Mouse (Mus musculus) heart, embryonic 15.5 days (tissue): ENCODE results near the gene Ppp1r3a. TPM values are rescaled to one million over a fixed set of nuclear protein-coding genes. Genes with fewer than 3 reads are reported as not detected.

ENCODE experiments used
- ATAC-seq: fragments of 200-750 bp; cut with Nextera tagmentation; replicated peaks from 2 replicates; pipeline ENCODE4 v1.8.0; 2017; ENCODE audit warnings: low read depth, moderate TSS enrichment; ENCODE audit not compliant: insufficient number of reproducible peaks, insufficient read depth, low FRiP score
- H3K27ac ChIP-seq: fragments of 300-500 bp; sonication (generic); 2 replicates; pipeline ENCODE4 v1.5.1; 2015; ENCODE audit warnings: mild to moderate bottlenecking, inconsistent platforms
- H3K27me3 ChIP-seq: fragments of 300-500 bp; sonication (generic); 2 replicates; pipeline ENCODE4 v1.6.1; 2015; ENCODE audit warnings: inconsistent platforms
- H3K36me3 ChIP-seq: fragments of 300-500 bp; sonication (generic); 2 replicates; pipeline ENCODE4 v1.6.1; 2015; ENCODE audit warnings: mild to moderate bottlenecking, inconsistent platforms
- H3K4me1 ChIP-seq: fragments of 300-500 bp; sonication (generic); replicated peaks from 2 replicates; pipeline ENCODE4 v1.6.1; 2015; ENCODE audit warnings: inconsistent platforms
- H3K4me2 ChIP-seq: fragments of 300-500 bp; sonication (generic); 2 replicates; pipeline ENCODE4 v1.6.1; 2015; ENCODE audit warnings: inconsistent platforms, mild to moderate bottlenecking, moderate library complexity
- H3K4me3 ChIP-seq: fragments of 300-500 bp; sonication (generic); 2 replicates; pipeline ENCODE4 v1.5.1; 2015; ENCODE audit warnings: mild to moderate bottlenecking, inconsistent platforms
- H3K9ac ChIP-seq: fragments of 300-500 bp; sonication (generic); 2 replicates; pipeline ENCODE4 v1.6.1; 2015; ENCODE audit warnings: mild to moderate bottlenecking, inconsistent platforms
- H3K9me3 ChIP-seq: fragments of 300-500 bp; sonication (generic); replicated peaks from 2 replicates; pipeline ENCODE4 v1.6.1; 2016; ENCODE audit warnings: inconsistent platforms
- WGBS: fragments of 180-500 bp; shearing (Covaris S2); methylation state at CpG from one replicate; pipeline ENCODE4 v1.1.7; 2015; ENCODE audit warnings: mixed read lengths; 5-methylcytosine and 5-hydroxymethylcytosine counted together
- polyA plus RNA-seq: library from polyadenylated mRNA; unstranded; fragments of >200 nt; fragmentation: Nextera tagmentation; extraction: Ambion mirVana; gene quantifications from 2 replicates; pipeline ENCODE4 v1.2.1, GENCODE M21; 2015

Gene Ppp1r3a
- 3.5 and 4.8 TPM in 2 replicates for polyA plus RNA-seq

- H3K9me3 ChIP-seq: no peaks in the 10 kb centered on the region
- 0 out of 2 replicates have a peak, but pooled peaks cover 2% of the 10 kb centered on the region for H3K4me1 ChIP-seq
- H3K27me3 ChIP-seq: no peaks in the 10 kb centered on the region
- no peaks in the 10 kb centered on the region for H3K36me3 ChIP-seq
- peak within 1 kb of the TSS; percentile 3 for H3K9ac ChIP-seq
- H3K27ac ChIP-seq: peak within 1 kb of the TSS; percentile 81
- peak within 1 kb of the TSS; percentile 48 for H3K4me2 ChIP-seq
- ATAC-seq: peak; percentile 58; the same call in 1 of the 2 replicates
- H3K4me3 ChIP-seq: peak within 1 kb of the TSS; percentile 41
- WGBS: 37% methylated on average over 7 of the region's 7 CpGs
Measured at GRCm38 (mm10) chr6:14754901-14755591, at the start of gene Ppp1r3a. Ppp1r3a (minus strand) TSS chr6:14755274.

GRCm38 (mm10) chr6:14787157-14787938, 32.3 kb upstream of the Ppp1r3a start:
- 87% methylated on average over 1 of the region's 1 CpGs for WGBS
- Histone ChIP-seq H3K4me2 (no peak overlapping the region), H3K36me3 (no peaks in the 10 kb centered on the region), H3K4me3 (no peak overlapping the region), H3K4me1 (no peaks in the 10 kb centered on the region), H3K27ac (no peak overlapping the region), H3K27me3 (no peaks in the 10 kb centered on the region), H3K9ac (no peak overlapping the region), H3K9me3 (no peaks in the 10 kb centered on the region)
- no peak for ATAC-seq

- WGBS: 83% methylated on average over 4 of the region's 4 CpGs
- H3K36me3 ChIP-seq: no peaks in the 10 kb centered on the region
- H3K4me1 ChIP-seq: no peaks in the 10 kb centered on the region
- H3K27ac ChIP-seq: no peak overlapping the region
- no peak overlapping the region for H3K9ac ChIP-seq
- no peak overlapping the region for H3K4me2 ChIP-seq
- no peaks in the 10 kb centered on the region for H3K27me3 ChIP-seq
- H3K4me3 ChIP-seq: no peak overlapping the region
- no peak for ATAC-seq
- H3K9me3 ChIP-seq: no peaks in the 10 kb centered on the region
Measured at GRCm38 (mm10) chr6:14777920-14778319, 22.8 kb upstream of the Ppp1r3a start.

- Histone ChIP-seq H3K4me3 (no peak overlapping the region), H3K27me3 (no peaks in the 10 kb centered on the region), H3K4me1 (no peaks in the 10 kb centered on the region), H3K36me3 (no peaks in the 10 kb centered on the region), H3K9ac (no peak overlapping the region), H3K4me2 (no peak overlapping the region), H3K27ac (no peak overlapping the region), H3K9me3 (no peaks in the 10 kb centered on the region)
- ATAC-seq: no peak
- 50% methylated on average over 2 of the region's 2 CpGs for WGBS
Measured at GRCm38 (mm10) chr6:14771717-14772116, 16.6 kb upstream of the Ppp1r3a start.

GRCm38 (mm10) chr6:14757486-14757885, 2.4 kb upstream of the Ppp1r3a start:
- no peaks in the 10 kb centered on the region for H3K9me3 ChIP-seq
- H3K27ac ChIP-seq: no peak overlapping the region
- H3K9ac ChIP-seq: no peak overlapping the region
- no peak overlapping the region for H3K4me3 ChIP-seq
- no peaks in the 10 kb centered on the region for H3K27me3 ChIP-seq
- 0 out of 2 replicates have a peak, but pooled peaks cover 2% of the 10 kb centered on the region for H3K4me1 ChIP-seq
- H3K4me2 ChIP-seq: no peak overlapping the region
- no peak for ATAC-seq
- 35% methylated on average over 3 of the region's 3 CpGs for WGBS
- no peaks in the 10 kb centered on the region for H3K36me3 ChIP-seq

GRCm38 (mm10) chr6:14753512-14753911, 1.6 kb downstream of the Ppp1r3a start:
- H3K9me3 ChIP-seq: no peaks in the 10 kb centered on the region
- 0 out of 2 replicates have a peak overlapping the region, but pooled peaks have one; percentile 36 for H3K9ac ChIP-seq
- WGBS: 49% methylated on average over 4 of the region's 4 CpGs
- peak overlapping the region; percentile 53 for H3K4me2 ChIP-seq
- no peaks in the 10 kb centered on the region for H3K27me3 ChIP-seq
- H3K4me1 ChIP-seq: 0 out of 2 replicates have a peak, but pooled peaks cover 2% of the 10 kb centered on the region
- no peak overlapping the region; the same call in 1 of the 2 replicates for H3K27ac ChIP-seq
- H3K4me3 ChIP-seq: peak overlapping the region; percentile 44
- H3K36me3 ChIP-seq: no peaks in the 10 kb centered on the region
- no peak for ATAC-seq

GRCm38 (mm10) chr6:14752211-14752610, 2.9 kb downstream of the Ppp1r3a start:
- 58% methylated on average over 1 of the region's 1 CpGs for WGBS
- ATAC-seq: no peak
- Histone ChIP-seq H3K4me1 (0 out of 2 replicates have a peak, but pooled peaks cover 2% of the 10 kb centered on the region), H3K9me3 (no peaks in the 10 kb centered on the region), H3K4me3 (0 out of 2 replicates have a peak overlapping the region, but pooled peaks have one; percentile 7), H3K36me3 (no peaks in the 10 kb centered on the region), H3K27ac (no peak overlapping the region), H3K9ac (no peak overlapping the region), H3K27me3 (no peaks in the 10 kb centered on the region), H3K4me2 (peak overlapping the region; percentile 45)

GRCm38 (mm10) chr6:14747000-14747399, 8.1 kb downstream of the Ppp1r3a start:
- no peak overlapping the region for H3K9ac ChIP-seq
- H3K27me3 ChIP-seq: no peaks in the 10 kb centered on the region
- no peak overlapping the region for H3K27ac ChIP-seq
- H3K4me2 ChIP-seq: no peak overlapping the region
- peak; percentile 50; the same call in 1 of the 2 replicates for ATAC-seq
- 0 out of 2 replicates have a peak, but pooled peaks cover 3% of the 10 kb centered on the region for H3K4me1 ChIP-seq
- WGBS: 56% methylated on average over 2 of the region's 2 CpGs
- no peak overlapping the region for H3K4me3 ChIP-seq
- no peaks in the 10 kb centered on the region for H3K9me3 ChIP-seq
- no peaks in the 10 kb centered on the region for H3K36me3 ChIP-seq

- no peak for ATAC-seq
- Histone ChIP-seq H3K36me3 (no peaks in the 10 kb centered on the region), H3K27ac (no peak overlapping the region), H3K4me3 (no peak overlapping the region), H3K4me1 (no peaks in the 10 kb centered on the region), H3K4me2 (no peak overlapping the region), H3K9me3 (no peaks in the 10 kb centered on the region), H3K9ac (no peak overlapping the region), H3K27me3 (no peaks in the 10 kb centered on the region)
- WGBS: 81% methylated on average over 2 of the region's 2 CpGs
Measured at GRCm38 (mm10) chr6:14736017-14736416, 19.1 kb downstream of the Ppp1r3a start.

GRCm38 (mm10) chr6:14731011-14731410, 24.1 kb downstream of the Ppp1r3a start:
- H3K27ac ChIP-seq: no peak overlapping the region
- no peaks in the 10 kb centered on the region for H3K27me3 ChIP-seq
- no peak for ATAC-seq
- no peaks in the 10 kb centered on the region for H3K4me1 ChIP-seq
- H3K9me3 ChIP-seq: no peaks in the 10 kb centered on the region
- H3K9ac ChIP-seq: no peak overlapping the region
- 81% methylated on average over 5 of the region's 5 CpGs for WGBS
- H3K4me2 ChIP-seq: no peak overlapping the region
- H3K4me3 ChIP-seq: no peak overlapping the region
- no peaks in the 10 kb centered on the region for H3K36me3 ChIP-seq

GRCm38 (mm10) chr6:14720772-14721414, 34.2 kb downstream of the Ppp1r3a start:
- Histone ChIP-seq H3K4me3 (no peak overlapping the region), H3K4me2 (no peak overlapping the region), H3K4me1 (no peaks in the 10 kb centered on the region), H3K27me3 (no peaks in the 10 kb centered on the region), H3K9me3 (no peaks in the 10 kb centered on the region), H3K9ac (no peak overlapping the region), H3K36me3 (peaks cover 4% of the 10 kb centered on the region; the same call in 1 of the 2 replicates), H3K27ac (no peak overlapping the region)
- no peak for ATAC-seq
- WGBS: 84% methylated on average over 4 of the region's 4 CpGs
